Comparison of ENCODE assay signal across 12 mouse cellular contexts in the genomic region with DNA sequence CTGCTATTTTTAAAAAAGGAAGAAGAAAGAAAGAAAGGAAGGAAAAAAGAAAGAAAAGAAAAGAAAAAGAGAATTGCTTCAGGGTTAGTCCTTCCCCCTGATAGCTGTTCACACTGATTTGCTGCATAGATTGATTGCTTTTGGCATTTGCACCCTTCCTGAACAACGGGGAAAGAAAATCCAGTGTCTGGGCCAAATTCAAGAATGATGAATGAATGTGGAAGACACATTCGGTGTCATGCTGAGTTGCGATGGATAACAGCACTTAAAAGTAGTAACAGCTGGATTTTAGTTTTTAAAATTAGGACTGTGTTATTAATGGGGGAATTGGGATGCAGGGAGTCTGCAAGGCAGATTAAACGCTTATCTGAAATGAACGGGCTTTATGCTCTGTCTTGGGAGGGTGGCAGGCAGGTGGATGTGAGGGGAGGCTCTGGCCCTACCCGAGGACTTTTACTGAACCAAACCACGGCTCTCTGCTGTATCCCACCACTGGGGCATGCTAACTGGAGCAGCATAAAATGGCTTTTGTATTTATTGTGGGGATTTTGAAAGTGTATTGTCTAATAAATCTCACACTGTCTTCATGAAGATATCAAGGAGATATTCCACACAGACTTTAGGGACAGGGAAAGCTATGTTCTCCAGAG.
DNase-seq lines count a peak whose midpoint lies in the region; ATAC-seq and TF ChIP-seq lines count a peak whose summit lies in the region.
"Had no signal": no experiment of that assay in that cellular context is flagged by ENCODE, and none has a peak within 500 bp of the region (broad histone marks: within the 10 kb centered on the region; RNA-seq: fewer than 3 reads in every experiment).

No protein-coding gene starts in this region.

- 0 out of 2 replicates have a peak overlapping the region, but pooled peaks have one; percentile 14 for H3K4me2 ChIP-seq in kidney, embryonic 15.5 days
- H3K4me2 ChIP-seq in forebrain, embryonic 16.5 days (ENCODE audit: low read length) = no peak overlapping the region
- peak overlapping the region; percentile 32 for H3K4me2 ChIP-seq in midbrain, embryonic 14.5 days (ENCODE audit: low read length)
- H3K4me2 ChIP-seq in intestine, embryonic 16.5 days (ENCODE audit: low read depth, low read length) = no peak overlapping the region
- no peak overlapping the region for H3K4me2 ChIP-seq in liver, postnatal 0 days (ENCODE audit: low read depth, low read length)
- H3K4me2 ChIP-seq: embryonic facial prominence, embryonic 12.5 days had no signal

- no peaks in the 10 kb centered on the region for H3K9me3 ChIP-seq in kidney, embryonic 15.5 days (replicated peaks)
- no peaks in the 10 kb centered on the region for H3K9me3 ChIP-seq in forebrain, embryonic 16.5 days (ENCODE audit: control insufficient read depth, low read length)
- no peaks in the 10 kb centered on the region for H3K9me3 ChIP-seq in midbrain, embryonic 14.5 days (ENCODE audit: control insufficient read depth, low read length)
- H3K9me3 ChIP-seq in intestine, embryonic 16.5 days (ENCODE audit: control insufficient read depth, low read length) = no peaks in the 10 kb centered on the region
- H3K9me3 ChIP-seq in liver, postnatal 0 days (ENCODE audit: low read length) = no peaks in the 10 kb centered on the region
- H3K9me3 ChIP-seq: embryonic facial prominence, embryonic 12.5 days had no signal

- no peak overlapping the region for H3K27ac ChIP-seq in kidney, embryonic 15.5 days
- no peak overlapping the region for H3K27ac ChIP-seq in forebrain, embryonic 16.5 days (ENCODE audit: low read length)
- H3K27ac ChIP-seq in midbrain, embryonic 14.5 days (replicated peaks; ENCODE audit: low read depth, low read length) = peak overlapping the region; percentile 71
- H3K27ac ChIP-seq in intestine, embryonic 16.5 days (ENCODE audit: low read length) = no peak overlapping the region
- H3K27ac ChIP-seq in liver, postnatal 0 days (ENCODE audit: low read depth) = no peak overlapping the region
- H3K27ac ChIP-seq: embryonic facial prominence, embryonic 12.5 days had no signal

- WGBS in kidney, embryonic 15.5 days = 32% methylated on average over 7 of the region's 7 CpGs
- 32% methylated on average over 7 of the region's 7 CpGs for WGBS in forebrain, embryonic 16.5 days
- 20% methylated on average over 7 of the region's 7 CpGs for WGBS in midbrain, embryonic 14.5 days
- 26% methylated on average over 7 of the region's 7 CpGs for WGBS in intestine, embryonic 16.5 days
- 47% methylated on average over 7 of the region's 7 CpGs for WGBS in liver, postnatal 0 days (ENCODE audit: insufficient replicate concordance)

- no peak for ATAC-seq in kidney, embryonic 15.5 days (replicated peaks; ENCODE audit: low FRiP score)
- peak; percentile 38; the same call in 1 of the 2 replicates for ATAC-seq in forebrain, embryonic 16.5 days
- peak; percentile 37; the same call in 1 of the 2 replicates for ATAC-seq in midbrain, embryonic 14.5 days (ENCODE audit: low FRiP score, low TSS enrichment)
- no peak for ATAC-seq in intestine, embryonic 16.5 days
- no peak for ATAC-seq in liver, postnatal 0 days
- ATAC-seq: activated CD4-positive, CD25-positive, alpha-beta regulatory T cell, adult 4 months; intestine, postnatal 0 days had no signal

- no peak overlapping the region for H3K4me3 ChIP-seq in kidney, embryonic 15.5 days (replicated peaks)
- H3K4me3 ChIP-seq in forebrain, embryonic 16.5 days (replicated peaks; ENCODE audit: low read length) = no peak overlapping the region
- no peak overlapping the region for H3K4me3 ChIP-seq in midbrain, embryonic 14.5 days (replicated peaks; ENCODE audit: low read depth, low read length)
- no peak overlapping the region for H3K4me3 ChIP-seq in intestine, embryonic 16.5 days (ENCODE audit: low read length)
- no peak overlapping the region for H3K4me3 ChIP-seq in liver, postnatal 0 days (ENCODE audit: low read depth, low read length)
- H3K4me3 ChIP-seq: embryonic facial prominence, embryonic 12.5 days had no signal

- H3K36me3 ChIP-seq in kidney, embryonic 15.5 days = no peaks in the 10 kb centered on the region
- no peaks in the 10 kb centered on the region for H3K36me3 ChIP-seq in forebrain, embryonic 16.5 days (ENCODE audit: control insufficient read depth, insufficient read depth)
- no peaks in the 10 kb centered on the region for H3K36me3 ChIP-seq in midbrain, embryonic 14.5 days (ENCODE audit: control insufficient read depth, insufficient read depth, low read length)
- H3K36me3 ChIP-seq in intestine, embryonic 16.5 days (ENCODE audit: control insufficient read depth, insufficient read depth, low read length) = no peaks in the 10 kb centered on the region
- no peaks in the 10 kb centered on the region for H3K36me3 ChIP-seq in liver, postnatal 0 days (replicated peaks; ENCODE audit: insufficient read depth, low read length)
- H3K36me3 ChIP-seq: embryonic facial prominence, embryonic 12.5 days had no signal

- H3K9ac ChIP-seq in kidney, embryonic 15.5 days = no peak overlapping the region
- no peak overlapping the region for H3K9ac ChIP-seq in forebrain, embryonic 16.5 days (replicated peaks; ENCODE audit: low read depth, low read length)
- no peak overlapping the region; the same call in 1 of the 2 replicates for H3K9ac ChIP-seq in midbrain, embryonic 14.5 days (replicated peaks; ENCODE audit: low read length)
- H3K9ac ChIP-seq in intestine, embryonic 16.5 days (ENCODE audit: low read depth, low read length) = no peak overlapping the region
- H3K9ac ChIP-seq in liver, postnatal 0 days (replicated peaks) = no peak overlapping the region

- TF ChIP-seq EP300 in liver, postnatal 0 days (IDR thresholded peaks at IDR 0.05; ENCODE audit: low read depth) = no peak

- TF ChIP-seq CTCF in liver, postnatal 0 days (IDR thresholded peaks at IDR 0.05; ENCODE audit: low read depth) = no peak

- peaks cover 13% of the 10 kb centered on the region for H3K4me1 ChIP-seq in kidney, embryonic 15.5 days
- H3K4me1 ChIP-seq in forebrain, embryonic 16.5 days (replicated peaks; ENCODE audit: control insufficient read depth, insufficient read depth, low read length) = peaks cover 6% of the 10 kb centered on the region
- H3K4me1 ChIP-seq in midbrain, embryonic 14.5 days (ENCODE audit: control insufficient read depth, insufficient read depth, low read length) = peaks cover 12% of the 10 kb centered on the region
- no peaks in the 10 kb centered on the region for H3K4me1 ChIP-seq in intestine, embryonic 16.5 days (ENCODE audit: control insufficient read depth, insufficient read depth, low read length)
- H3K4me1 ChIP-seq in liver, postnatal 0 days (ENCODE audit: insufficient read depth) = no peaks in the 10 kb centered on the region

- DNase-seq in kidney, adult 8-10 months = no peak
- peak; percentile 25 for DNase-seq in NIH3T3 (ENCODE audit: low read depth)
- peak; percentile 49 for DNase-seq in midbrain, embryonic 14.5 days
- DNase-seq in urinary bladder, postnatal 14 days (ENCODE audit: low spot score) = no peak
- DNase-seq in liver, postnatal 0 days = no peak
- DNase-seq: cerebellum, adult 9-10 months had no signal

- H3K27me3 ChIP-seq in kidney, embryonic 15.5 days = no peaks in the 10 kb centered on the region
- H3K27me3 ChIP-seq in forebrain, embryonic 16.5 days (replicated peaks; ENCODE audit: control insufficient read depth, insufficient read depth, low read length) = no peaks in the 10 kb centered on the region
- no peaks in the 10 kb centered on the region for H3K27me3 ChIP-seq in midbrain, embryonic 14.5 days (ENCODE audit: control insufficient read depth, insufficient read depth, low read length)
- no peaks in the 10 kb centered on the region for H3K27me3 ChIP-seq in intestine, embryonic 16.5 days (replicated peaks; ENCODE audit: control insufficient read depth, insufficient read depth, low read length)
- no peaks in the 10 kb centered on the region for H3K27me3 ChIP-seq in liver, postnatal 0 days (ENCODE audit: insufficient read depth, low read length)
- H3K27me3 ChIP-seq: embryonic facial prominence, embryonic 12.5 days had no signal

Comparison
In these comparisons a context has a peak if more than half of its experiments do, and no peak if none do; other contexts are left out.
1. ATAC-seq: peak in forebrain, embryonic 16.5 days (single experiment) and midbrain, embryonic 14.5 days (single experiment); none in kidney, embryonic 15.5 days (single experiment), intestine, embryonic 16.5 days (single experiment) and liver, postnatal 0 days (single experiment).
2. H3K4me2 ChIP-seq: peak in kidney, embryonic 15.5 days (single experiment) and midbrain, embryonic 14.5 days (single experiment); none in forebrain, embryonic 16.5 days (single experiment), intestine, embryonic 16.5 days (single experiment) and liver, postnatal 0 days (single experiment).
3. DNase-seq: peak in NIH3T3 (single experiment) and midbrain, embryonic 14.5 days (single experiment); none in kidney, adult 8-10 months (0 of 2), urinary bladder, postnatal 14 days (single experiment) and liver, postnatal 0 days (single experiment).